Mouse (Mus musculus): Measurements from ENCODE around the gene Prr7. TPM values are rescaled to one million over a fixed set of nuclear protein-coding genes. Genes with fewer than 3 reads are reported as not detected.
A peak's percentile ranks its signal among the peaks of the same experiment; 100 is the strongest.

Gene Prr7
- polyA plus RNA-seq, 2 experiments, result 0.32 TPM; not detected in 1

DNA sequence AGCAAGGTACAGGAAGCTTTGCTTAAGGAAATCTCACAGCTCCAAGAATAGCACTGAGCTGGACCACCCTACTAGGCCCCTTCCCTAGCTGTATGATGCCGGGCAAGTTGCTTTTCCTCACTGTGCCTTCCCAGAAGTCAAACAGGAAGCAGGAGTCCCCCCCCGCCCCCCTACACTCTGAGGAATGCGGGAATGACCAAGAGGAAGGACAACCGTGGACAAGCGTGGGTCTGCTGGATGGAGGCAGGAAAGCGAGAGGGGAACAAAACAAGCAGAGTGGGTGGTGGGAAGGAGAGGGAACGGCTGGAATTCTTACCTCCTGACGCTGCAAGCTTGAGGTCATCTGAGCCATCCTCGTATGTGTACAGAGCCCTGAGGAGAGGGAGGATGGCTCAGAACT lies 19.0 kb downstream of the Prr7 start:
- ATAC-seq (ENCODE audit: insufficient read depth) (no peak), DNase-seq (ENCODE audit: low read depth in 3 of 3, low spot score in 3 of 3) (no peak)
- TF ChIP-seq CTCF (IDR thresholded peaks at IDR 0.05; ENCODE audit: low read depth) (no peak), EP300 (IDR thresholded peaks at IDR 0.05; ENCODE audit: low read depth) (no peak)
- peaks cover 0 to 3% of the 10 kb centered on the region in 2 experiments; a peak in 1 of 4 replicates for H3K4me1 ChIP-seq (replicated peaks; ENCODE audit: control insufficient read depth in 2 of 2, insufficient read depth in 2 of 2, low read length in 1 of 2)
- no peak overlapping the region for H3K9ac ChIP-seq (replicated peaks)
- H3K36me3 ChIP-seq (replicated peaks; ENCODE audit: control insufficient read depth, insufficient read depth, low read depth), result no peaks in the 10 kb centered on the region
- peaks cover 39% of the 10 kb centered on the region for H3K27me3 ChIP-seq (ENCODE audit: control insufficient read depth, insufficient read depth, low read length)
- H3K9me3 ChIP-seq (ENCODE audit: control insufficient read depth, low read length), result no peaks in the 10 kb centered on the region
- no peak overlapping the region for H3K27ac ChIP-seq
- no peak overlapping the region for H3K4me2 ChIP-seq (ENCODE audit: low read depth)
- WGBS (ENCODE audit: insufficient replicate concordance), result 33% methylated on average over 9 of the region's 9 CpGs
- no peak overlapping the region for H3K4me3 ChIP-seq (ENCODE audit: insufficient read depth in 1 of 2, low read depth in 2 of 2, low read length in 2 of 2)

DNA sequence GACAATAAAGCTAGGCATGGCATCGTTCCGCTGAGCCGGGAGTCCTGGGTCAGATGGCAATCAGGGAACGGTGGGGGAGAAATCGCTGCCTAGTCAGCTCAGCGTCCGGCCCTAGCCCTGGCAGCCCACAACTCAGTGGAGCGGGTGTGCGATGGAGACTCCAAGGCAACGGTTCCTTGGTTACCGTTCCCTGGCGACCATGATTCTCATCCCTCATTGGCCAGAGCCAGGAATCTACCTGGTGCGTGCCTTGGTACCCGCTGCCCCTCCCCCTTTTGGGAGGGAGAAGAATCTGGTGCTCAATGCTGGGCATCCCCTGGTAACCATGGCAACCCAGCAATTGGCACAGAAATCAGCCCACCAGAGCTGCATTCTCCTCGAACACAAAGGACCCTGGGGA lies 19.5 kb downstream of the Prr7 start:
- no peak for DNase-seq (ENCODE audit: low read depth in 3 of 3, low spot score in 3 of 3)
- H3K4me2 ChIP-seq (ENCODE audit: low read depth), result no peak overlapping the region
- no peak overlapping the region for H3K4me3 ChIP-seq (ENCODE audit: insufficient read depth in 1 of 2, low read depth in 2 of 2, low read length in 2 of 2)
- 40% methylated on average over 15 of the region's 15 CpGs for WGBS (ENCODE audit: insufficient replicate concordance)
- H3K27me3 ChIP-seq (ENCODE audit: control insufficient read depth, insufficient read depth, low read length), result peaks cover 43% of the 10 kb centered on the region
- H3K27ac ChIP-seq, result no peak overlapping the region
- H3K36me3 ChIP-seq (replicated peaks; ENCODE audit: control insufficient read depth, insufficient read depth, low read depth), result no peaks in the 10 kb centered on the region
- TF ChIP-seq CTCF (IDR thresholded peaks at IDR 0.05; ENCODE audit: low read depth) (no peak), EP300 (IDR thresholded peaks at IDR 0.05; ENCODE audit: low read depth) (no peak)
- H3K9ac ChIP-seq (replicated peaks), result no peak overlapping the region
- H3K9me3 ChIP-seq (ENCODE audit: control insufficient read depth, low read length), result no peaks in the 10 kb centered on the region
- no peak for ATAC-seq (ENCODE audit: insufficient read depth)
- H3K4me1 ChIP-seq (replicated peaks; ENCODE audit: control insufficient read depth in 2 of 2, insufficient read depth in 2 of 2, low read length in 1 of 2), result peaks cover 0 to 3% of the 10 kb centered on the region in 2 experiments; a peak in 1 of 4 replicates

DNA sequence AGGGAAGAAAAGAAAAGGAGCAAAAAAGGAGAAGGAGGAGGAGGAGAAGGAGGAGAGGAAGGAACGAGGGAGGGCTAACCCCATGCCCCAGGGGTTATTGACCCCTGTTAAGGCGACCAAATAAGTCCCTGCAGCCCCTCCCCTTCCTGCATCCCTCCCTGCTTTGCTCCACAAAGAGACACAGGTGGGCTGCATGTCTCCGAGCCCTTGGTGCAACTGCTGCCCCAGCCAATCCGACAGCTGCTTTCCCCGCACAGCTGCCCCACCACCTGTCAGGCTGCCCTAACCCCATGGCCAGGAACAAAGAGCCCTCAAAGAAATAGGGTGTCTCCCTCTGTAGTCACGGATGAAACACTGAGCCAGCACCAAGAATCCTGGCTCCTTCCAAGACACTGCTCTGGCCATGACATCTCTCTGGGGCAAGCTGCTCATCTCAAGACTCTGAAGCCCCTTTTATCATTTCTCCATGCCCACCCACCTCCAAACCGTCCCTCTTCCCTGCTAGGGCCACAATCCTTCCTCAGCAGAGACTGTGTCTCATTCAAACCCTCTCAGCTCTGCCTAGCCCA lies 20.5 kb downstream of the Prr7 start:
- Histone ChIP-seq H3K4me3 (ENCODE audit: insufficient read depth in 1 of 2, low read depth in 2 of 2, low read length in 2 of 2) (no peak overlapping the region), H3K36me3 (replicated peaks; ENCODE audit: control insufficient read depth, insufficient read depth, low read depth) (no peaks in the 10 kb centered on the region), H3K9me3 (ENCODE audit: control insufficient read depth, low read length) (no peaks in the 10 kb centered on the region), H3K27ac (no peak overlapping the region), H3K27me3 (ENCODE audit: control insufficient read depth, insufficient read depth, low read length) (peaks cover 51% of the 10 kb centered on the region), H3K9ac (replicated peaks) (no peak overlapping the region), H3K4me2 (ENCODE audit: low read depth) (no peak overlapping the region), H3K4me1 (replicated peaks; ENCODE audit: control insufficient read depth in 2 of 2, insufficient read depth in 2 of 2, low read length in 1 of 2) (no peaks in the 10 kb centered on the region; a peak in 1 of 4 replicates)
- DNase-seq (ENCODE audit: low read depth in 3 of 3, low spot score in 3 of 3), result no peak
- 37% methylated on average over 7 of the region's 7 CpGs for WGBS (ENCODE audit: insufficient replicate concordance)
- TF ChIP-seq CTCF (IDR thresholded peaks at IDR 0.05; ENCODE audit: low read depth) (no peak), EP300 (IDR thresholded peaks at IDR 0.05; ENCODE audit: low read depth) (no peak)
- ATAC-seq (ENCODE audit: insufficient read depth), result no peak

DNA sequence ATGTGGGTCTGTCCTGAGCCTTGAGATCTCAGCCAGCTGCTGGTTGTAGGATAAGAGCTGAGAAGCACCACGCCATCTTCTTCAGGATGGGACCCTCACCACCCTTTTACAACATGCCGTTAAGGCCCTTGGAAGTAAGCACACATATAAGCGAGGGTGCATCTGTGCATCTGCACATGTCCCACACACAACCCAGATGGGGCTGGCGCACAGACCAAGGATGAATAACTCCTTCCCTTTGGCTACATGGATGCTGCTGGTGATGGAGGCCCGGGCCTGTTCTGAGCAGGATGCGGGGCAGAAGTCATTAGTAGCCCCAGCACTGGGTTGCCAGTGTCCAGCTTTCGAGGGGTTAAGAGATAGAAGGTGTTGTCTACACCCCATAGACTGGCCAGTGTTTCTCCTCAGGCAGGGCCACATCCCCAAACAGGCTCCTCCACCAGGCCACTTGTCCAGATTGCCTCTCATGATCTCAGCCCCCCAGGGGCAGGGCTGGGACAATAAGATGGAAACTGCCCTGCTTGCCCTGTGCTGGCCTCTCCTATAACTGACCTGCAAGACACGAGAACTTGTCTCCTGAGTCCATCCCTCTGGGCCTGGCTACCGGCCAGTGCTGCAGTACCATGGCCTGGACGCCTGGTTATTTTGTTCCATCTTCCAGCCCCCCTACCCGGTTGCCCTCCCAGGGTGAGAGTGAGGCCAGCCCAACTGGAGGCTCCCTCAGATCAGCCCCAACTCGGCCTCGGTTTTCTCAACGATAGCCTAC lies 22.1 kb downstream of the Prr7 start:
- peaks cover 51% of the 10 kb centered on the region for H3K27me3 ChIP-seq (ENCODE audit: control insufficient read depth, insufficient read depth, low read length)
- no peaks in the 10 kb centered on the region for H3K9me3 ChIP-seq (ENCODE audit: control insufficient read depth, low read length)
- no peak overlapping the region for H3K9ac ChIP-seq (replicated peaks)
- H3K4me2 ChIP-seq (ENCODE audit: low read depth), result peak overlapping the region; percentile 61; the same call in 1 of the 2 replicates
- H3K27ac ChIP-seq, result no peak overlapping the region
- H3K4me1 ChIP-seq (replicated peaks; ENCODE audit: control insufficient read depth in 2 of 2, insufficient read depth in 2 of 2, low read length in 1 of 2), result no peaks in the 10 kb centered on the region; a peak in 1 of 4 replicates
- TF ChIP-seq CTCF (IDR thresholded peaks at IDR 0.05; ENCODE audit: low read depth), result no peak
- TF ChIP-seq EP300 (IDR thresholded peaks at IDR 0.05; ENCODE audit: low read depth), result no peak
- WGBS (ENCODE audit: insufficient replicate concordance), result 54% methylated on average over 14 of the region's 14 CpGs
- H3K36me3 ChIP-seq (replicated peaks; ENCODE audit: control insufficient read depth, insufficient read depth, low read depth), result no peaks in the 10 kb centered on the region
- no peak overlapping the region for H3K4me3 ChIP-seq (ENCODE audit: insufficient read depth in 1 of 2, low read depth in 2 of 2, low read length in 2 of 2)
- DNase-seq (ENCODE audit: low read depth in 3 of 3, low spot score in 3 of 3), result no peak
- no peak for ATAC-seq (ENCODE audit: insufficient read depth)

DNA sequence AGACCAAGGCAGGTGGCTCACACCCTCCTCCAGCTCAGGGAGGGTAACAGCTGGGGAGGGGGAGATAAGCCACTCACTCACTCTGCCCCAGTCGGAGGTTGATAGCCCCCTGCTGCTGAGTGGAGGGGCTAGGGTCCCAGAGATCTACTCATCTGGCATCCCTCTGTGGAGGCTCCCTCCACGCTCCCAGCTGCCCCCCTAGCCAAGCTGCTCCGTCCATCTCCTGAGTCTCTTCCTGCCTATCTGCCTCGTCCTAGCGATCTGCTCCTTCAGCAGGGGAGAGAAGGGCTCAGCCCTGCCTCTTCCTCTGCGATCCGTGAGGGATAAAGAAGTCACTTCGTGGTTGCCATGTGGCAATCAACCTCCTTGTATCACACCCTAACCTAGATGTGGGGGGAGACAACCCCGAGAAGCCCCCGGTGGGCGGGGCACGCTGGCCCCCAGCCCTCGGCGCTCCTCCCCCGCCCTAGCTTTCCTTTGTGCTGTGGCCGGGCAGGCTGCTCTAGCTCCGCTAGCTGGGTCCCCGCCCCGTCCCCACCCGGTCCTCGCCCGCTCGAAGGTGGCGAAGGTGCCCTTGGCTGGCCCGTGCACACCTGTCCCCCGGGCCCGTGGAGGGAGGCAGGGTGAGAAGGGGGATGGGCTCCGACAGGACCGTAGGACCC lies 23.0 kb downstream of the Prr7 start:
- Histone ChIP-seq H3K4me2 (ENCODE audit: low read depth) (peak overlapping the region; percentile 61), H3K9me3 (ENCODE audit: control insufficient read depth, low read length) (no peaks in the 10 kb centered on the region), H3K27me3 (ENCODE audit: control insufficient read depth, insufficient read depth, low read length) (peaks cover 51% of the 10 kb centered on the region), H3K4me1 (replicated peaks; ENCODE audit: control insufficient read depth in 2 of 2, insufficient read depth in 2 of 2, low read length in 1 of 2) (no peaks in the 10 kb centered on the region; a peak in 1 of 4 replicates), H3K9ac (replicated peaks) (peak overlapping the region; percentile 31), H3K4me3 (ENCODE audit: insufficient read depth in 1 of 2, low read depth in 2 of 2, low read length in 2 of 2) (peak overlapping the region; percentile 52 to 55), H3K36me3 (replicated peaks; ENCODE audit: control insufficient read depth, insufficient read depth, low read depth) (no peaks in the 10 kb centered on the region), H3K27ac (no peak overlapping the region)
- no peak for DNase-seq (ENCODE audit: low read depth in 3 of 3, low spot score in 3 of 3)
- WGBS (ENCODE audit: insufficient replicate concordance), result 0% methylated on average over 27 of the region's 29 CpGs
- no peak for TF ChIP-seq CTCF (IDR thresholded peaks at IDR 0.05; ENCODE audit: low read depth)
- no peak for TF ChIP-seq EP300 (IDR thresholded peaks at IDR 0.05; ENCODE audit: low read depth)
- ATAC-seq (ENCODE audit: insufficient read depth), result peak; percentile 25; the same call in 1 of the 2 replicates
